In genomic region chr2:119292852-119293251, GRCm38 (mm10) we compare ENCODE assay signal across 30 mouse cellular contexts. TPM values are rescaled to one million over a fixed set of nuclear protein-coding genes. Genes with fewer than 3 reads are reported as not detected.
A peak's percentile ranks its signal among the peaks of the same experiment; 100 is the strongest.
DNase-seq lines count a peak whose midpoint lies in the region; ATAC-seq and TF ChIP-seq lines count a peak whose summit lies in the region.
"Had no signal": no experiment of that assay in that cellular context is flagged by ENCODE, and none has a peak within 500 bp of the region (broad histone marks: within the 10 kb centered on the region; RNA-seq: fewer than 3 reads in every experiment).

No protein-coding gene starts in this region.

- 26% methylated on average over 17 of the region's 17 CpGs for WGBS in cerebellum, adult 2 months
- WGBS in hindbrain, embryonic 14.5 days = 97% methylated on average over 17 of the region's 17 CpGs
- WGBS in intestine, embryonic 15.5 days = 92% methylated on average over 17 of the region's 17 CpGs

- no peak overlapping the region for H3K27ac ChIP-seq in ES-E14 (ENCODE audit: insufficient read depth, low read depth, low read length, poor library complexity, severe bottlenecking)
- peak overlapping the region; percentile 69 for H3K27ac ChIP-seq in cerebellum, adult 2 months (ENCODE audit: insufficient read depth, low read length)
- H3K27ac ChIP-seq in hindbrain, embryonic 14.5 days = no peak overlapping the region
- no peak overlapping the region for H3K27ac ChIP-seq in intestine, embryonic 15.5 days
- H3K27ac ChIP-seq: embryonic facial prominence, embryonic 15.5 days; hindbrain, embryonic 10.5 days; hindbrain, postnatal 0 days; limb, embryonic 13.5 days; liver, embryonic 12.5 days; midbrain, embryonic 10.5 days; neural tube, embryonic 13.5 days; stomach, embryonic 15.5 days had no signal

- H3K27me3 ChIP-seq in cerebellum, adult 2 months (ENCODE audit: control insufficient read depth, insufficient read depth, low read length) = no peaks in the 10 kb centered on the region
- H3K27me3 ChIP-seq in hindbrain, embryonic 14.5 days (ENCODE audit: control insufficient read depth, insufficient read depth, low read length) = no peaks in the 10 kb centered on the region
- no peaks in the 10 kb centered on the region for H3K27me3 ChIP-seq in intestine, embryonic 15.5 days (replicated peaks)
- H3K27me3 ChIP-seq: embryonic facial prominence, embryonic 15.5 days; limb, embryonic 13.5 days; liver, embryonic 12.5 days; neural tube, embryonic 13.5 days; Patski; stomach, embryonic 15.5 days had no signal

- H3K4me1 ChIP-seq in ES-E14 (ENCODE audit: control insufficient read depth in 2 of 2, insufficient read depth in 2 of 2, low read length in 2 of 2, poor library complexity in 1 of 2) = peaks cover 0 to 13% of the 10 kb centered on the region in 2 experiments; a peak in 1 of 4 replicates
- peaks cover 33% of the 10 kb centered on the region for H3K4me1 ChIP-seq in cerebellum, adult 2 months (ENCODE audit: control insufficient read depth, insufficient read depth, low read length)
- peaks cover 12% of the 10 kb centered on the region for H3K4me1 ChIP-seq in hindbrain, embryonic 14.5 days (replicated peaks; ENCODE audit: control insufficient read depth, insufficient read depth, low read length)
- peaks cover 16% of the 10 kb centered on the region for H3K4me1 ChIP-seq in intestine, embryonic 15.5 days (replicated peaks)

- H3K36me3 ChIP-seq in ES-E14 (ENCODE audit: control insufficient read depth, insufficient read depth, low read length, poor library complexity, severe bottlenecking) = peaks cover 33% of the 10 kb centered on the region; the same call in 1 of the 2 replicates
- peaks cover 74% of the 10 kb centered on the region for H3K36me3 ChIP-seq in hindbrain, embryonic 14.5 days (replicated peaks; ENCODE audit: control insufficient read depth, insufficient read depth)
- H3K36me3 ChIP-seq in intestine, embryonic 15.5 days = peaks cover 40% of the 10 kb centered on the region

- no peak for TF ChIP-seq POLR2A in cerebellum, adult 2 months (IDR thresholded peaks at IDR 0.05; ENCODE audit: borderline replicate concordance, insufficient read depth, low read length)

- H3K4me2 ChIP-seq in hindbrain, embryonic 14.5 days (replicated peaks) = no peak overlapping the region
- no peak overlapping the region for H3K4me2 ChIP-seq in intestine, embryonic 15.5 days (replicated peaks)
- H3K4me2 ChIP-seq: embryonic facial prominence, embryonic 15.5 days; heart, embryonic 11.5 days; limb, embryonic 13.5 days; liver, embryonic 12.5 days; neural tube, embryonic 13.5 days; stomach, embryonic 15.5 days had no signal

- TF ChIP-seq CTCF in cerebellum, adult 2 months (IDR thresholded peaks at IDR 0.05; ENCODE audit: borderline replicate concordance, insufficient read depth, low read depth, low read length) = no peak

- no peak for ATAC-seq in hindbrain, embryonic 14.5 days (ENCODE audit: low FRiP score)
- ATAC-seq in intestine, embryonic 15.5 days = no peak
- ATAC-seq: CD4-positive, CD25-positive, alpha-beta regulatory T cell, adult 4 months; forebrain, embryonic 14.5 days; hindbrain, postnatal 0 days; intestine, postnatal 0 days; liver, embryonic 12.5 days; midbrain, embryonic 16.5 days; Patski had no signal

- DNase-seq in adrenal gland, postnatal 14 days = peak; percentile 65
- DNase-seq in adrenal gland, postnatal 4 days (ENCODE audit: low spot score in 2 of 2) = no peak
- DNase-seq in ES-E14 (ENCODE audit: low read depth, low spot score) = no peak
- peak; percentile 81 to 85 for DNase-seq in cerebellum, adult 2 months
- DNase-seq in cerebellum, postnatal 25 days = peak; percentile 82 to 85
- DNase-seq in hindbrain, embryonic 14.5 days (ENCODE audit: low spot score) = no peak
- DNase-seq: embryo, embryonic 11 days; heart, postnatal 10 days; lung, adult 18-20 months; lung, postnatal 10 days; thymus, postnatal 36 days had no signal

- peak overlapping the region; percentile 2 to 52; a peak in 2 of 4 replicates for H3K4me3 ChIP-seq in ES-E14 (ENCODE audit: insufficient read depth in 1 of 2, low read depth in 1 of 2, low read length in 2 of 2, poor library complexity in 1 of 2, severe bottlenecking in 1 of 2)
- no peak overlapping the region for H3K4me3 ChIP-seq in cerebellum, adult 2 months (replicated peaks; ENCODE audit: insufficient read depth, low read depth, low read length)
- H3K4me3 ChIP-seq in hindbrain, embryonic 14.5 days (replicated peaks; ENCODE audit: low read length) = no peak overlapping the region
- no peak overlapping the region for H3K4me3 ChIP-seq in intestine, embryonic 15.5 days (replicated peaks)
- H3K4me3 ChIP-seq: embryonic facial prominence, embryonic 15.5 days; hindbrain, embryonic 10.5 days; limb, embryonic 13.5 days; liver, embryonic 12.5 days; midbrain, embryonic 10.5 days; myocyte; neural tube, embryonic 13.5 days; stomach, embryonic 15.5 days had no signal

- in situ Hi-C loops in ES-E14 (cut with MboI; ENCODE audit: low sequenced_read_pairs in 2 of 2, unreplicated experiment in 2 of 2) = loop anchor here in 1 of 2 experiments (10.0 kb wide), 1 partner anchor 222 kb away; no protein-coding TSS in a partner anchor

- no peaks in the 10 kb centered on the region for H3K9me3 ChIP-seq in ES-E14 (ENCODE audit: control insufficient read depth, insufficient read depth, low read depth, low read length)
- H3K9me3 ChIP-seq in hindbrain, embryonic 14.5 days (ENCODE audit: control insufficient read depth, low read length) = no peaks in the 10 kb centered on the region
- no peaks in the 10 kb centered on the region for H3K9me3 ChIP-seq in intestine, embryonic 15.5 days
- H3K9me3 ChIP-seq: embryonic facial prominence, embryonic 15.5 days; G1E; hindbrain, embryonic 10.5 days; limb, embryonic 13.5 days; liver, embryonic 12.5 days; midbrain, embryonic 10.5 days; neural tube, embryonic 13.5 days; stomach, embryonic 15.5 days had no signal

- no peak overlapping the region for H3K9ac ChIP-seq in ES-E14 (ENCODE audit: insufficient read depth, low read depth, low read length, poor library complexity, severe bottlenecking)
- H3K9ac ChIP-seq in hindbrain, embryonic 14.5 days = no peak overlapping the region
- H3K9ac ChIP-seq in intestine, embryonic 15.5 days = no peak overlapping the region
- H3K9ac ChIP-seq: embryonic facial prominence, embryonic 15.5 days; limb, embryonic 13.5 days; liver, embryonic 12.5 days; neural tube, embryonic 13.5 days; stomach, embryonic 15.5 days had no signal

TF ChIP-seq in ES-E14, 5 proteins besides CTCF, POLR2A, EP300 and RAD21:
- TF ChIP-seq HCFC1 (IDR thresholded peaks at IDR 0.05; ENCODE audit: borderline replicate concordance, insufficient read depth, low read length) (no peak), MAFK (IDR thresholded peaks at IDR 0.05; ENCODE audit: insufficient read depth, low read depth, low read length) (no peak), ZC3H11A (IDR thresholded peaks at IDR 0.05; ENCODE audit: borderline replicate concordance, low read depth, low read length) (no peak), CHD2 (IDR thresholded peaks at IDR 0.05; ENCODE audit: low read depth, low read length) (no peak), ZNF384 (IDR thresholded peaks at IDR 0.05; ENCODE audit: low read depth, low read length) (no peak)
TF ChIP-seq in ES-E14: peak in this region for 0.

RNA-seq across cellular contexts. Expression of gene Vps18, which starts 4.3 kb away (rescaled TPM):
- total RNA-seq in adrenal gland, postnatal 14 days (2021) = 18.1 and 18.6 TPM in 2 replicates
- 10 to 100 TPM; 24.3 to 24.4 TPM for total RNA-seq in adrenal gland, postnatal 4 days (2021)
- total RNA-seq in ES-E14 (2012; rRNA removed) = 17.0 and 17.8 TPM in 2 replicates
- 37.8 and 38.8 TPM in 2 replicates for polyA plus RNA-seq in cerebellum, adult 2 months (2012; rRNA removed)
- polyA plus RNA-seq in hindbrain, embryonic 14.5 days (2014; fragmentation: Nextera tagmentation; extraction: Ambion mirVana) = 19.3 and 19.7 TPM in 2 replicates
- polyA plus RNA-seq in intestine, embryonic 15.5 days (2015; fragmentation: Nextera tagmentation; extraction: Ambion mirVana) = 20.9 and 22.5 TPM in 2 replicates

RNA-seq across cellular contexts. Expression of gene Rhov, which starts 21.8 kb away (rescaled TPM):
- 0.41 TPM in 1 of 2 replicates, not detected in the other for total RNA-seq in adrenal gland, postnatal 14 days (2021)
- under 1 TPM; 0.62 to 0.76 TPM for total RNA-seq in adrenal gland, postnatal 4 days (2021)
- 1.8 and 1.9 TPM in 2 replicates for total RNA-seq in ES-E14 (2012; rRNA removed)
- 8.4 and 10.4 TPM in 2 replicates for polyA plus RNA-seq in cerebellum, adult 2 months (2012; rRNA removed)
- 20.9 and 26.9 TPM in 2 replicates for polyA plus RNA-seq in hindbrain, embryonic 14.5 days (2014; fragmentation: Nextera tagmentation; extraction: Ambion mirVana)
- polyA plus RNA-seq in intestine, embryonic 15.5 days (2015; fragmentation: Nextera tagmentation; extraction: Ambion mirVana) = 5.2 and 7.1 TPM in 2 replicates
- total RNA-seq: gastrocnemius, adult 8-10 months; heart, postnatal 10 days had no signal
- polyA plus RNA-seq: CD4-positive, CD25-positive, alpha-beta regulatory T cell, adult 4 months; G1E; heart, embryonic 11.5 days had no signal

RNA-seq across cellular contexts. Expression of gene Dll4, which starts 32.7 kb away (rescaled TPM):
- total RNA-seq in adrenal gland, postnatal 14 days (2021) = 13.7 and 14.4 TPM in 2 replicates
- total RNA-seq in adrenal gland, postnatal 4 days (2021) = 10 to 100 TPM; 13.8 to 15.0 TPM
- 0.27 and 0.42 TPM in 2 replicates for total RNA-seq in ES-E14 (2012; rRNA removed)
- polyA plus RNA-seq in cerebellum, adult 2 months (2012; rRNA removed) = 3.1 and 4.1 TPM in 2 replicates
- 3.9 and 4.8 TPM in 2 replicates for polyA plus RNA-seq in hindbrain, embryonic 14.5 days (2014; fragmentation: Nextera tagmentation; extraction: Ambion mirVana)
- 8.3 and 8.4 TPM in 2 replicates for polyA plus RNA-seq in intestine, embryonic 15.5 days (2015; fragmentation: Nextera tagmentation; extraction: Ambion mirVana)
- total RNA-seq: granulocyte monocyte progenitor cell, adult 5-6 weeks had no signal
- polyA plus RNA-seq: CD4-positive, CD25-positive, alpha-beta regulatory T cell, adult 4 months; myocyte had no signal

RNA-seq across cellular contexts. Expression of gene Spint1, which starts 55.7 kb away (rescaled TPM):
- 4.7 and 4.8 TPM in 2 replicates for total RNA-seq in adrenal gland, postnatal 14 days (2021)
- total RNA-seq in adrenal gland, postnatal 4 days (2021) = 10 to 100 TPM in 1 of 2 experiments, 1 to 10 TPM in 1; 8.2 to 17.6 TPM
- 80.3 and 167 TPM in 2 replicates for total RNA-seq in ES-E14 (2012; rRNA removed)
- polyA plus RNA-seq in cerebellum, adult 2 months (2012; rRNA removed) = 0.61 and 1.2 TPM in 2 replicates
- polyA plus RNA-seq in hindbrain, embryonic 14.5 days (2014; fragmentation: Nextera tagmentation; extraction: Ambion mirVana) = 0.78 and 0.90 TPM in 2 replicates
- polyA plus RNA-seq in intestine, embryonic 15.5 days (2015; fragmentation: Nextera tagmentation; extraction: Ambion mirVana) = 96.1 and 108 TPM in 2 replicates
- total RNA-seq: heart, postnatal 10 days had no signal
- polyA plus RNA-seq: CD4-positive, CD25-positive, alpha-beta regulatory T cell, adult 4 months; G1E had no signal

RNA-seq across cellular contexts. Expression of gene Chac1, which starts 58.2 kb away (rescaled TPM):
- total RNA-seq in adrenal gland, postnatal 14 days (2021) = 3.7 and 6.2 TPM in 2 replicates
- total RNA-seq in adrenal gland, postnatal 4 days (2021) = 1 to 10 TPM; 1.3 to 2.0 TPM
- total RNA-seq in ES-E14 (2012; rRNA removed) = 20.9 and 31.0 TPM in 2 replicates
- polyA plus RNA-seq in cerebellum, adult 2 months (2012; rRNA removed) = 8.1 and 9.8 TPM in 2 replicates
- 8.8 and 10.3 TPM in 2 replicates for polyA plus RNA-seq in hindbrain, embryonic 14.5 days (2014; fragmentation: Nextera tagmentation; extraction: Ambion mirVana)
- polyA plus RNA-seq in intestine, embryonic 15.5 days (2015; fragmentation: Nextera tagmentation; extraction: Ambion mirVana) = 2.3 and 2.7 TPM in 2 replicates
- total RNA-seq: G1E; granulocyte monocyte progenitor cell, adult 5-6 weeks had no signal
- polyA plus RNA-seq: CD4-positive, CD25-positive, alpha-beta regulatory T cell, adult 4 months; G1E had no signal

Comparison
In these comparisons a context has a peak if more than half of its experiments do, and no peak if none do; other contexts are left out.
1. DNase-seq: peak in adrenal gland, postnatal 14 days (single experiment), cerebellum, adult 2 months (2 of 2) and cerebellum, postnatal 25 days (2 of 2); none in adrenal gland, postnatal 4 days (0 of 2), ES-E14 (single experiment) and hindbrain, embryonic 14.5 days (single experiment).
2. H3K4me3 ChIP-seq: peak in ES-E14 (2 of 2); none in cerebellum, adult 2 months (single experiment), hindbrain, embryonic 14.5 days (single experiment) and intestine, embryonic 15.5 days (single experiment).
3. RNA of gene Dll4, which starts 32.7 kb away (total RNA-seq): 13.8 to 15.0 TPM in adrenal gland, postnatal 4 days and 13.7 to 14.4 TPM in adrenal gland, postnatal 14 days; 0.27 to 0.42 TPM in ES-E14; every median in the first group is over 10 times any median in the second.